Mouse (Mus musculus): ENCODE data around the gene Cep152. TPM values are rescaled to one million over a fixed set of nuclear protein-coding genes. Genes with fewer than 3 reads are reported as not detected.

Cep152 gene
- total and polyA plus RNA-seq, 3 experiments, result 7.7 to 8.9 (median 8.8) TPM

DNA sequence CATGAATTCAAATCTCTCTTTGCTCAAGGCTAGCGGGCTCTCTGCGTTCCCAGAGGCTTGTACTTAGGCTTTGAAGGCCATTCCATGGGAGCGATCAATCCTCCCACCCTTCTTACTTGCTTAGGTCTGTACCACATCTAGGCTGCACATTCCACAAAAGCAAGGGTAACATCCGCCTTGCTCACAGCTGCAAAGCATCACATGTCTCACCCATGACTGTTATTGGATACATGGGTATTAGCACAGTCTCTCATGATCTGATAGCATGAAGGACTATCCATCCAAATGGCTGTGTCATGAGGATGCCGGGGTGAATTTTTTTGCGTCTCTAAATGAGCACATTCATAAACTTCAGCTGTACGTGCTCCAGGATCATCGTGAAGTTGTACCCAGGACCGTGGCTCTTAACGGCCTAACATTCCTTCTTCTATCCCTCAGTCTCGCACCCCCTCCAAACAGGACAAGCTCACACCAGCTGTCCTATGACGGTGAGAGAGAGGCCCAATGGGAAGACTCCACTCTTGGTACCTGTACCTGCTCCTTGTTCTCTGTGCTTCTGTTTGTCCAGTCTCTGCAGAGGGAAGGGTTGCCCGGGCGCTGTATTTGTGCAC lies 25.9 kb upstream of the Cep152 start:
- Histone ChIP-seq H3K27me3 (replicated peaks) (no peaks in the 10 kb centered on the region), H3K4me3 (replicated peaks in 1 of 3; ENCODE audit: low read depth in 2 of 3, low read length in 2 of 3, poor library complexity in 1 of 3) (no peak overlapping the region), H3K36me3 (replicated peaks in 1 of 2; ENCODE audit: control insufficient read depth in 1 of 2, insufficient read depth in 1 of 2, low read length in 1 of 2) (no peaks in the 10 kb centered on the region), H3K4me1 (ENCODE audit: control insufficient read depth in 1 of 2, insufficient read depth in 2 of 2) (peaks cover 0 to 6% of the 10 kb centered on the region in 2 experiments; a peak in 1 of 4 replicates), H3K9me3 (replicated peaks; ENCODE audit: low read length) (no peaks in the 10 kb centered on the region), H3K9ac (ENCODE audit: insufficient read depth, low read depth) (no peak overlapping the region), H3K27ac (ENCODE audit: insufficient read depth, low read depth) (no peak overlapping the region), H3K79me2 (replicated peaks; ENCODE audit: control insufficient read depth, extremely low read depth, insufficient read depth, poor library complexity, severe bottlenecking) (no peaks in the 10 kb centered on the region), H3K4me2 (ENCODE audit: insufficient read depth, low read depth, poor library complexity, severe bottlenecking) (no peak overlapping the region)
- TF ChIP-seq MXI1 (IDR thresholded peaks at IDR 0.05; ENCODE audit: low read depth, low read length), result no peak
- TF ChIP-seq RCOR1 (conservative IDR thresholded peaks at IDR 0.05; ENCODE audit: low read depth, low read length), result no peak
- TF ChIP-seq POLR2A (IDR thresholded peaks at IDR 0.05; ENCODE audit: low read depth, low read length), result no peak
- no peak for TF ChIP-seq TBP (conservative IDR thresholded peaks at IDR 0.05; ENCODE audit: low read depth, low read length)
- no peak for TF ChIP-seq JUND (conservative IDR thresholded peaks at IDR 0.05; ENCODE audit: low read depth, low read length)
- no peak for TF ChIP-seq ZNF384 (IDR thresholded peaks at IDR 0.05; ENCODE audit: low read depth, low read length)
- TF ChIP-seq NELFE (IDR thresholded peaks at IDR 0.05; ENCODE audit: low read depth, low read length), result no peak
- no peak for TF ChIP-seq RAD21 (IDR thresholded peaks at IDR 0.05; ENCODE audit: low read depth, low read length)
- TF ChIP-seq ELF1 (IDR thresholded peaks at IDR 0.05; ENCODE audit: low read depth, low read length), result no peak
- no peak for TF ChIP-seq SMC3 (IDR thresholded peaks at IDR 0.05; ENCODE audit: low read depth, low read length)
- no peak for TF ChIP-seq ZMIZ1 (IDR thresholded peaks at IDR 0.05; ENCODE audit: low read depth, low read length)
- no peak for TF ChIP-seq MEF2A (IDR thresholded peaks at IDR 0.05; ENCODE audit: borderline replicate concordance, low read depth, low read length)
- no peak for TF ChIP-seq MYC (IDR thresholded peaks at IDR 0.05; ENCODE audit: low read depth, low read length)
- no peak for TF ChIP-seq ZKSCAN1 (IDR thresholded peaks at IDR 0.05; ENCODE audit: borderline replicate concordance, low read depth, low read length)
- TF ChIP-seq PAX5 (IDR thresholded peaks at IDR 0.05; ENCODE audit: low read length), result no peak
- no peak for TF ChIP-seq POLR2AphosphoS2 (IDR thresholded peaks at IDR 0.05; ENCODE audit: low read depth, low read length)
- no peak for TF ChIP-seq USF2 (conservative IDR thresholded peaks at IDR 0.05; ENCODE audit: low read depth, low read length)
- no peak for TF ChIP-seq HCFC1 (IDR thresholded peaks at IDR 0.05; ENCODE audit: low read depth, low read length)
- no peak for TF ChIP-seq KAT2A (IDR thresholded peaks at IDR 0.05; ENCODE audit: insufficient replicate concordance, low read length)
- DNase-seq (ENCODE audit: extremely low read depth), result no peak
- in situ Hi-C loops (cut with MboI; ENCODE audit: low pct_ligation_motif_present, low pct_unique_long_range_greater_than_20kb, low sequenced_read_pairs) (loop anchor here (25.0 kb wide), 1 partner anchor 386 kb away; the partner anchor contains the start of gene Fgf7), dilution Hi-C loops (cut with MboI; ENCODE audit: extremely low pct_ligation_motif_present, extremely low pct_unique_long_range_greater_than_20kb, low sequenced_read_pairs) (no loop called here)

DNA sequence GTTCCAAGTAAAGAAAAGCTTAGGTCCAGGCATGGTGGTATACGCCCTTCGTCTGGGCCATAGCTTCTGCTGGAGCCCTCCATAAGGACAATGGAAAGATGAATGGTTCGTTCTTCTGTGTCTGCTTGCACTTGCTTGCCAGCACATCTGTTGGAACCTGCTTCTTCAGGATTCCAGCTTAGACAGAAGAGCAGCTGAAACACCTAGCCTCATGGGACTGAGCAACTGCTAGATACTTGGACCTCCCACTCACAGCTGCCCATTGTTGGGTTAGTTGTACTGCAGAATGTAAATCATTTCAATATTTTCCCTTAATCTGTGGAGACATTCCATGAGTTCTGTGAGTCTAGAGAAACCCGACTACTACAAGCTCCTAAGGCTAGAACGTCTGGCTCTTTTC lies 25.1 kb upstream of the Cep152 start:
- TF ChIP-seq ZNF384 (IDR thresholded peaks at IDR 0.05; ENCODE audit: low read depth, low read length), result no peak
- no peak for TF ChIP-seq EP300 (IDR thresholded peaks at IDR 0.05; ENCODE audit: low read length)
- no peak for TF ChIP-seq POLR2AphosphoS2 (IDR thresholded peaks at IDR 0.05; ENCODE audit: low read depth, low read length)
- no peak for TF ChIP-seq POLR2A (IDR thresholded peaks at IDR 0.05; ENCODE audit: low read depth, low read length)
- no peak for TF ChIP-seq MEF2A (IDR thresholded peaks at IDR 0.05; ENCODE audit: borderline replicate concordance, low read depth, low read length)
- no peak for TF ChIP-seq ZKSCAN1 (IDR thresholded peaks at IDR 0.05; ENCODE audit: borderline replicate concordance, low read depth, low read length)
- no peak for TF ChIP-seq SMC3 (IDR thresholded peaks at IDR 0.05; ENCODE audit: low read depth, low read length)
- TF ChIP-seq UBTF (IDR thresholded peaks at IDR 0.05; ENCODE audit: low read depth, low read length), result no peak
- no peak for TF ChIP-seq KAT2A (IDR thresholded peaks at IDR 0.05; ENCODE audit: insufficient replicate concordance, low read length)
- TF ChIP-seq TBP (conservative IDR thresholded peaks at IDR 0.05; ENCODE audit: low read depth, low read length), result no peak
- no peak for TF ChIP-seq MAZ (IDR thresholded peaks at IDR 0.05; ENCODE audit: low read depth, low read length)
- no peak for TF ChIP-seq RAD21 (IDR thresholded peaks at IDR 0.05; ENCODE audit: low read depth, low read length)
- no peak overlapping the region for H3K4me3 ChIP-seq (replicated peaks in 1 of 3; ENCODE audit: low read depth in 2 of 3, low read length in 2 of 3, poor library complexity in 1 of 3)
- DNase-seq (ENCODE audit: extremely low read depth), result no peak
- H3K4me1 ChIP-seq (ENCODE audit: control insufficient read depth in 1 of 2, insufficient read depth in 2 of 2), result peaks cover 0 to 6% of the 10 kb centered on the region in 2 experiments; a peak in 1 of 4 replicates
- H3K36me3 ChIP-seq (replicated peaks in 1 of 2; ENCODE audit: control insufficient read depth in 1 of 2, insufficient read depth in 1 of 2, low read length in 1 of 2), result no peaks in the 10 kb centered on the region
- no peaks in the 10 kb centered on the region for H3K27me3 ChIP-seq (replicated peaks)
- H3K79me2 ChIP-seq (replicated peaks; ENCODE audit: control insufficient read depth, extremely low read depth, insufficient read depth, poor library complexity, severe bottlenecking), result no peaks in the 10 kb centered on the region
- no peak overlapping the region for H3K27ac ChIP-seq (ENCODE audit: insufficient read depth, low read depth)
- no peak overlapping the region for H3K4me2 ChIP-seq (ENCODE audit: insufficient read depth, low read depth, poor library complexity, severe bottlenecking)
- in situ Hi-C loops (cut with MboI; ENCODE audit: low pct_ligation_motif_present, low pct_unique_long_range_greater_than_20kb, low sequenced_read_pairs) (loop anchor here (25.0 kb wide), 1 partner anchor 387 kb away; the partner anchor contains the start of gene Fgf7), dilution Hi-C loops (cut with MboI; ENCODE audit: extremely low pct_ligation_motif_present, extremely low pct_unique_long_range_greater_than_20kb, low sequenced_read_pairs) (no loop called here)
- no peaks in the 10 kb centered on the region for H3K9me3 ChIP-seq (replicated peaks; ENCODE audit: low read length)
- no peak overlapping the region for H3K9ac ChIP-seq (ENCODE audit: insufficient read depth, low read depth)

Measured in CH12.LX (cell line).